Mouse (Mus musculus) retina, adult 2 months (tissue): ENCODE data around the gene Olfr96.

Experiments used
- DNase-seq: peaks from one replicate; pipeline ENCODE4 v3.0.0-alpha.2; 2012; ENCODE audit warnings: low read depth, low spot score

Olfr96 gene

DNA sequence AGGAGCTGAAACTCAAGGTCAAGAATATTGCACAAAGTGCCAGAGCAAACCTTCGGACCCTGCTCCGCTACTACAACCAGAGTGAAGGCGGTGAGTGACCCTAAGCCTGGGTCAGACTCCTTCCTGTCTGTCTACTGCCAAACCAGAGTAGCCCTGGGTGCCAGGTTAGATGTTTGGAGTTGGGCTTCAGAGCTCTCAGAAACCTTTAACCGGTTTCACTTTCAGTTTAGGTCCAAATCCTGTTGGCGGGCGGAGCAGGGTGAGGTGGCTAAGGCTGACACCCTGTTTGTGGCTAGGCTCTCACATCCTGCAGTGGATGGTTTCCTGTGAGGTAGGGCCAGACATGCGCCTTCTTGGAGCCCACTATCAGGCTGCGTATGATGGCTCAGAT, 50.8 kb downstream of the Olfr96 start:
- no peak for DNase-seq

DNA sequence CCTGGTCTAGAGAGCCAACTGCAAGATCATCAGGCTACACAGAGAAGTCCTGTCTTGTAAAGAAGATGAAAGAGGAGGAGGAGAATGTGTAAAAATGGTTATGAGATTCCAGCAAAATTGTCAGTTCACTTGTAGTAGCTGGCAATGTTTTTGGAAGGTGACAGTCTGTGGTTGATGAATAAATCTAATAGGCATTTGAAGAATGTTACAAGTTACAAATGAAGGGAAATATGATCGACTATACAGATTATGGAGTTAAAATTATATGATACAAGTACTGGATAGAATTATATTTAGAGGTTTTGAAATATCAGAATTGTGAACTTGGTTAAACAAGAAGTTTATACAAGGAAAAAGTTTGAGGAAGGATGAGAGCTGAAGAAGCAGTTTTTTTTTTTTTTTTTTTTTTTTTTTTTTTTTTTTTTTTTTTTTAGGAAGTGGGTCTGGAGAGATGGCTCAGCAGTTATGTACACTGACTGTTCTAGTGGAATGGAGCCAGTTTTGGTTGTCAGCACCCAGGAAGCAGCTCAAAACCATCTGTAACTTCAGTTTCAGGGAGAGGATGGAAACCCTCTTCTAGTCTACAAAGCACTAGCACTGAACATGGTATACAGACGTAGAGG, 55.8 kb downstream of the Olfr96 start:
- no peak for DNase-seq
